Mouse (Mus musculus) bone marrow, adult 2 months (tissue): ENCODE results near the gene Tec.

ENCODE experiments used
- CTCF ChIP-seq: fragments of 200-500 bp; IDR thresholded peaks from 2 replicates; pipeline ENCODE4 v1.5.1; 2011; ENCODE audit warnings: low read length, control low read depth; ENCODE audit not compliant: control insufficient read depth, insufficient read depth
- POLR2A ChIP-seq: fragments of 200-500 bp; IDR thresholded peaks from 2 replicates; pipeline ENCODE4 v1.6.1; 2011; ENCODE audit warnings: low read depth, mild to moderate bottlenecking, control low read depth, low read length, borderline replicate concordance; ENCODE audit not compliant: control insufficient read depth

DNA sequence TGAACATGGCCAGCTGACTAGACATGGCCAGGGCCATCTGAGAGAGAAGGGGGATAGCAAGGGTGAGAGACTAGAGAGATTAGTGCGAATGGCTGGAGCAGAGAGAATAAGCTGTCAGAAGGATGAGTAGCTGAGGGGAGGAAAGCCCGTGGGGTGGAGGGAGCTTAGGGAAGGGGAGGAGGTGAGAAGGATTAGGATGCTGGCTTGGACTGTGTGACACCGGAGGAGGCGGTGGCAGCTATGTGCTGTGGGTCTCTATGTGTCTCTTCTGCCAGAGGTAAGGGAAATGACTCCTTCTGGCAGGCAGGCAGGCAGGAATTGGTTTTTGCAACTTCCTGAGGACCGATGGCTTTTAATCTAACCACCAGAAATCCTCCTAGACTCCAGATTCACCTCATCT lies 11.5 kb upstream of the Tec start:
- TF ChIP-seq CTCF, result no peak
- no peak for TF ChIP-seq POLR2A
